Mouse (Mus musculus) heart, embryonic 16.5 days (tissue): ENCODE results near the gene Mtmr11. TPM values are rescaled to one million over a fixed set of nuclear protein-coding genes. Genes with fewer than 3 reads are reported as not detected.
A peak's percentile ranks its signal among the peaks of the same experiment; 100 is the strongest.
"Not testable (repeated sequence)": the region's sequence is repeated elsewhere in the genome, so short reads cannot be mapped to it uniquely, and the experiment has no call there.

ENCODE experiments used
- ATAC-seq: fragments of 200-750 bp; cut with Nextera tagmentation; replicated peaks from 2 replicates; pipeline ENCODE4 v1.8.0; 2017; ENCODE audit warnings: moderate number of reproducible peaks; ENCODE audit not compliant: insufficient read depth, low FRiP score; ENCODE audit errors: extremely low read depth
- H3K27ac ChIP-seq: fragments of 300-500 bp; sonication (generic); 2 replicates; pipeline ENCODE4 v1.5.1; 2014; ENCODE audit warnings: mild to moderate bottlenecking, low read length, control low read depth, moderate library complexity
- H3K27me3 ChIP-seq: fragments of 300-500 bp; sonication (generic); 2 replicates; pipeline ENCODE4 v1.6.1; 2014; ENCODE audit warnings: low read length, mixed read lengths; ENCODE audit not compliant: control insufficient read depth, insufficient read depth
- H3K36me3 ChIP-seq: fragments of 300-500 bp; sonication (generic); 2 replicates; pipeline ENCODE4 v1.6.1; 2014; ENCODE audit not compliant: control insufficient read depth, insufficient read depth
- H3K4me1 ChIP-seq: fragments of 300-500 bp; sonication (generic); 2 replicates; pipeline ENCODE4 v1.6.1; 2014; ENCODE audit warnings: low read length, mixed read lengths; ENCODE audit not compliant: control insufficient read depth, insufficient read depth
- H3K4me2 ChIP-seq: fragments of 300-500 bp; sonication (generic); 2 replicates; pipeline ENCODE4 v1.6.1; 2014; ENCODE audit warnings: low read depth, mild to moderate bottlenecking, control low read depth, low read length
- H3K4me3 ChIP-seq: fragments of 300-500 bp; sonication (generic); 2 replicates; pipeline ENCODE4 v1.5.1; 2014; ENCODE audit warnings: mild to moderate bottlenecking, control low read depth, low read length
- H3K9ac ChIP-seq: fragments of 300-500 bp; sonication (generic); 2 replicates; pipeline ENCODE4 v1.6.1; 2014; ENCODE audit warnings: low read length, control low read depth
- H3K9me3 ChIP-seq: fragments of 300-500 bp; sonication (generic); replicated peaks from 2 replicates; pipeline ENCODE4 v1.6.1; 2016; ENCODE audit warnings: low read length; ENCODE audit not compliant: control insufficient read depth
- WGBS: fragments of 180-500 bp; shearing (Covaris S2); extraction: QIAGEN DNeasy Blood & Tissue Kit; methylation state at CpG from one replicate; pipeline ENCODE4 v1.1.7; 2014; 5-methylcytosine and 5-hydroxymethylcytosine counted together
- polyA plus RNA-seq: library from polyadenylated mRNA; unstranded; fragments of >200 nt; fragmentation: Nextera tagmentation; extraction: Ambion mirVana; gene quantifications from 2 replicates; pipeline ENCODE4 v1.2.1, GENCODE M21; 2015

The Mtmr11 gene
- polyA plus RNA-seq, 1 experiment from 2014 or later, result 9.4 TPM

GRCm38 (mm10) chr3:96195616-96196313 is 34.0 kb downstream of the Mtmr11 start:
- Histone ChIP-seq H3K4me2 (no peak overlapping the region), H3K27me3 (no peaks in the 10 kb centered on the region)
- ATAC-seq, result no peak

DNA sequence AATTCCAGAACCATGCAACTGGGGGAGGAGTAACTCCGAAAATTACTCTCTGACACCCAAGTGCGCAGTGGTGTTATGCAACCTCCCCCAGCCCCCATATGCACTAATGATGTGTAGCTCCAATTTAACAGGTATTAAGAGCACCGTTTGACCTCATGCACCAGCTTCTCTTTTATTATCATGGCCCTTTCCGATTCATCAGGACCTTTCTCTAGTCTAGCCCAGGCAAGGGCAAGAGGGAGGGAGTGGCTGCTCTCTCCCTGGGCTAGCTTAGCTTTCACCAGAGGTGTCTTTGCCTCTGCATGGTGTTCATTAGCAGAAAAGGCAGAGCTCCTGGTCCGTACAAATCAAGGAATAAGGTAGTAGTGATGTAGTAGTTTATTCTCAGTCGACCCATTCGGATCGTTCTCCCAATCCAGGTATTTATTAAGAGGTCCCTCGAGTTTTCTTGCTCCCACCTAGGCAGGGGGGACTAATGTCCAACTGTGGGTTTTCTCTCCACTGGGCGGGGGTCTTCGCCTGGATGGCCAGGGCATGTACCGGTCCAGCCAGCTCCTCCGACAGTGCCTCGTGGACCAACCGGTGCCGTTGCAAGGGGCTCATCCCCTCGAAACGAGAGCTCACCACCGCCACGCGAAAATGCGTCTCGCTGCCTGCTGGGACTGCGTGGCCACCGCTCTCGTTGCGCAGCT is 34.8 kb downstream of the Mtmr11 start:
- Histone ChIP-seq H3K4me3 (peak overlapping the region; percentile 78), H3K9me3 (peaks cover 6% of the 10 kb centered on the region), H3K27ac (peak overlapping the region; percentile 88), H3K27me3 (no peaks in the 10 kb centered on the region), H3K4me1 (peaks cover 11% of the 10 kb centered on the region), H3K9ac (peak overlapping the region; percentile 90), H3K4me2 (peak overlapping the region; percentile 93), H3K36me3 (peaks cover 9% of the 10 kb centered on the region)
- 20% methylated on average over 27 of the region's 27 CpGs for whole genome bisulfite sequencing
- no peak for ATAC-seq

More at GRCm38 (mm10) chr3:96195616-96196313, 34.0 kb downstream of the Mtmr11 start:
- H3K4me3 ChIP-seq, result no peak overlapping the region
- 88% methylated on average over 11 of the region's 11 CpGs for WGBS
- peaks cover 9% of the 10 kb centered on the region for H3K36me3 ChIP-seq
- no peak overlapping the region for H3K27ac ChIP-seq
- no peak overlapping the region for H3K9ac ChIP-seq
- peaks cover 6% of the 10 kb centered on the region for H3K9me3 ChIP-seq
- peaks cover 11% of the 10 kb centered on the region for H3K4me1 ChIP-seq

GRCm38 (mm10) chr3:96197129-96197749 is 35.4 kb downstream of the Mtmr11 start:
- Histone ChIP-seq H3K27ac (peak overlapping the region; percentile 88), H3K9ac (peak overlapping the region; percentile 90), H3K4me3 (peak overlapping the region; percentile 78), H3K9me3 (peaks cover 6% of the 10 kb centered on the region), H3K36me3 (peaks cover 9% of the 10 kb centered on the region), H3K27me3 (no peaks in the 10 kb centered on the region), H3K4me2 (peak overlapping the region; percentile 93), H3K4me1 (peaks cover 11% of the 10 kb centered on the region)
- under 1% methylated on average over 50 of the region's 50 CpGs for WGBS
- ATAC-seq, result peak; percentile 89

DNA sequence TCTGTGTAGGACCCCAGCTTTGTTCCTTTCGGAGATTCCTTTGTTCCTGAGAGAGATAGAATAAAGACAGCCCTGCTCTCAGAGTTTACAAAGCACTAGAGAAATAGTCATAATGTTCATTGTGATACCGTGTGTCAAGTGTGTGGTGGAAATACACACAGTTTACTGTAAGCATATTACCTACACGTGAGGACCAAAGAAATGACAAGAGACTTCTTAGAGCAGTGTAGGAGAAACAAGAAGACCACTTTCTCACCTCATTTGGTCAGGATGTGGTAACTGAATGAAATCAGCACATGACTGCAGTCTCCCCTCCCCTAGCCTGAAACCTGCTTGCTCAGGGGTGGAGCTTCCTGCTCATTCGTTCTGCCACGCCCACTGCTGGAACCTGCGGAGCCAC is 36.4 kb downstream of the Mtmr11 start:
- peak overlapping the region; percentile 78 for H3K4me3 ChIP-seq
- H3K4me2 ChIP-seq, result peak overlapping the region; percentile 93
- peak overlapping the region; percentile 37; the same call in 1 of the 2 replicates for H3K27ac ChIP-seq
- H3K27me3 ChIP-seq, result no peaks in the 10 kb centered on the region
- no peak; the same call in 1 of the 2 replicates for ATAC-seq
- 9% methylated on average over 6 of the region's 6 CpGs for WGBS
- peaks cover 8% of the 10 kb centered on the region for H3K36me3 ChIP-seq
- H3K9ac ChIP-seq, result peak overlapping the region; percentile 54
- peaks cover 11% of the 10 kb centered on the region for H3K4me1 ChIP-seq
- peaks cover 6% of the 10 kb centered on the region for H3K9me3 ChIP-seq

DNA sequence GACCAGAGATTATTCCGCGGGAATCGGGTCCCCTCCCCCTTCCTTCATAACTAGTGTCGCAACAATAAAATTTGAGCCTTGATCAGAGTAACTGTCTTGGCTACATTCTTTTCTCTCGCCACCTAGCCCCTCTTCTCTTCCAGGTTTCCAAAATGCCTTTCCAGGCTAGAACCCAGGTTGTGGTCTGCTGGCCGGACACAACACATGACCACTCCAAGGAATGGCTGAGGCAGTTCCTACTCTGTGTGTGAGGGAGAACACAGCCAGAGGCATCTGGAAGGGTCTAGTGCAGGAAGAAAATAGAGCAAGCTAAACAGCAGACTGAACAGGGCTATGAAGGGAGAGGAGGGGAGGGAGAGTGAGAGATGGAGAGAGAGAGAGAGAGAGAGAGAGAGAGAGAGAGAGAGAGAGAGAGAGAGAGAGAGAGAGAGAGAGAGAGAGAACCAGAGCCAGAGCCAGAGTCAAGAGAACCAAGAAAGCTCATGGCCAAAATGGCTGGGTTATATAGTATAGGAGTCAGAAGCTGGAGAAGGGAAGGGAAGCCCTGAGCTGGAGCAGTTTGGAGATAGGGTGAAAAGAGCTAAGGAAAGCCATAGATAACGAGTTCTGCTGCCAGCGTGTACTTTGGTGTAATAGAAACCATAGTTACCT is 36.9 kb downstream of the Mtmr11 start:
- not testable (repeated sequence) for H3K9me3 ChIP-seq, H3K9ac ChIP-seq, H3K36me3 ChIP-seq, H3K27me3 ChIP-seq, H3K4me3 ChIP-seq, ATAC-seq, H3K27ac ChIP-seq
- H3K4me2 ChIP-seq, result peak overlapping the region; percentile 93
- peaks cover 11% of the 10 kb centered on the region for H3K4me1 ChIP-seq
- WGBS, result 25% methylated on average over 6 of the region's 8 CpGs

GRCm38 (mm10) chr3:96199731-96200130 is 37.9 kb downstream of the Mtmr11 start:
- no peak for ATAC-seq
- peaks cover 6% of the 10 kb centered on the region for H3K36me3 ChIP-seq
- no peak overlapping the region for H3K27ac ChIP-seq
- H3K9ac ChIP-seq, result no peak overlapping the region
- 27% methylated on average over 2 of the region's 2 CpGs for WGBS
- H3K27me3 ChIP-seq, result no peaks in the 10 kb centered on the region
- H3K4me3 ChIP-seq, result no peak overlapping the region
- no peak overlapping the region for H3K4me2 ChIP-seq
- peaks cover 11% of the 10 kb centered on the region for H3K4me1 ChIP-seq
- H3K9me3 ChIP-seq, result peaks cover 6% of the 10 kb centered on the region

GRCm38 (mm10) chr3:96207819-96208218 is 46.0 kb downstream of the Mtmr11 start:
- Histone ChIP-seq H3K4me3 (no peak overlapping the region), H3K4me2 (no peak overlapping the region), H3K9ac (no peak overlapping the region), H3K9me3 (no peaks in the 10 kb centered on the region), H3K4me1 (0 out of 2 replicates have a peak, but pooled peaks cover 2% of the 10 kb centered on the region), H3K27me3 (no peaks in the 10 kb centered on the region), H3K27ac (no peak overlapping the region), H3K36me3 (no peaks in the 10 kb centered on the region)
- ATAC-seq, result no peak
- WGBS, result 80% methylated on average over 3 of the region's 3 CpGs

- Histone ChIP-seq H3K4me1 (0 out of 2 replicates have a peak, but pooled peaks cover 2% of the 10 kb centered on the region), H3K27me3 (no peaks in the 10 kb centered on the region), H3K4me2 (no peak overlapping the region), H3K36me3 (no peaks in the 10 kb centered on the region), H3K27ac (no peak overlapping the region), H3K9me3 (no peaks in the 10 kb centered on the region), H3K4me3 (no peak overlapping the region), H3K9ac (no peak overlapping the region)
- ATAC-seq, result no peak
- 23% methylated on average over 15 of the region's 15 CpGs for WGBS
These were observed 47.4 kb downstream of the Mtmr11 start for GRCm38 (mm10) chr3:96209242-96209641.
